Comparison of ENCODE assay signal across 1 mouse cellular context in genomic region chr19:21630656-21631331, GRCm38 (mm10).
TF ChIP-seq lines count a peak whose summit lies in the region.

No protein-coding gene starts in this region.

TF ChIP-seq in CH12.LX, 34 proteins besides CTCF, POLR2A, EP300 and RAD21 (continued from another document):
- 0 out of 2 replicates have a peak, but pooled peaks have one; percentile 15 for TF ChIP-seq HCFC1 (IDR thresholded peaks at IDR 0.05; ENCODE audit: low read depth, low read length)
- no peak for TF ChIP-seq MAFK (IDR thresholded peaks at IDR 0.05; ENCODE audit: insufficient replicate concordance, low read length)
- TF ChIP-seq MXI1 (IDR thresholded peaks at IDR 0.05; ENCODE audit: low read depth, low read length): peak; percentile 76
- no peak for TF ChIP-seq POLR2AphosphoS2 (IDR thresholded peaks at IDR 0.05; ENCODE audit: low read depth, low read length)
- TF ChIP-seq ZKSCAN1 (IDR thresholded peaks at IDR 0.05; ENCODE audit: borderline replicate concordance, low read depth, low read length): no peak
- TF ChIP-seq ELF1 (IDR thresholded peaks at IDR 0.05; ENCODE audit: low read depth, low read length): 0 out of 2 replicates have a peak, but pooled peaks have one; percentile 8
- no peak for TF ChIP-seq CHD2 (IDR thresholded peaks at IDR 0.05; ENCODE audit: low read length)
- TF ChIP-seq PAX5 (IDR thresholded peaks at IDR 0.05; ENCODE audit: low read length): peak; percentile 84
- TF ChIP-seq ZC3H11A (IDR thresholded peaks at IDR 0.05; ENCODE audit: low read depth, low read length): no peak
- TF ChIP-seq JUND (conservative IDR thresholded peaks at IDR 0.05; ENCODE audit: low read depth, low read length): no peak
- TF ChIP-seq MEF2A (IDR thresholded peaks at IDR 0.05; ENCODE audit: borderline replicate concordance, low read depth, low read length): no peak
- peak; percentile 86 for TF ChIP-seq BHLHE40 (IDR thresholded peaks at IDR 0.05; ENCODE audit: low read depth, low read length)
